Mouse (Mus musculus) mature B cell (primary cell): Measurements from ENCODE around the gene Plin2.

Experiments used
- in situ Hi-C: fragments of 300-500 bp; cut with MboI; formaldehyde crosslinking; loops from 2 replicates; pipeline ENCODE4 v1.14.3; 2019

Gene Plin2

GRCm38 (mm10) chr4:86669780-86670201 is at the start of gene Plin2:
Gene Plin2 (minus strand): TSS chr4:86670060.
- in situ Hi-C loops: no loop called here

- in situ Hi-C loops: no loop called here
Observed at GRCm38 (mm10) chr4:86718878-86719577, 49.2 kb upstream of the Plin2 start.

- in situ Hi-C loops: no loop called here
Observed at GRCm38 (mm10) chr4:86717176-86717575, 47.3 kb upstream of the Plin2 start.

- in situ Hi-C loops: no loop called here
Observed at GRCm38 (mm10) chr4:86715341-86715740, 45.5 kb upstream of the Plin2 start.

- in situ Hi-C loops: no loop called here
Observed at GRCm38 (mm10) chr4:86713518-86713917, 43.7 kb upstream of the Plin2 start.

GRCm38 (mm10) chr4:86712751-86713195 is 42.9 kb upstream of the Plin2 start:
- in situ Hi-C loops: no loop called here

GRCm38 (mm10) chr4:86710666-86711215 is 40.9 kb upstream of the Plin2 start:
- in situ Hi-C loops: no loop called here

GRCm38 (mm10) chr4:86710034-86710650 is 40.3 kb upstream of the Plin2 start:
- in situ Hi-C loops: no loop called here

- in situ Hi-C loops: no loop called here
Observed at GRCm38 (mm10) chr4:86708801-86709200, 38.9 kb upstream of the Plin2 start.

GRCm38 (mm10) chr4:86699161-86699865 is 29.5 kb upstream of the Plin2 start:
- in situ Hi-C loops: no loop called here

- in situ Hi-C loops: no loop called here
Observed at GRCm38 (mm10) chr4:86696890-86697289, 27.0 kb upstream of the Plin2 start.

GRCm38 (mm10) chr4:86695081-86695480 is 25.2 kb upstream of the Plin2 start:
- in situ Hi-C loops: no loop called here

GRCm38 (mm10) chr4:86692931-86693330 is 23.1 kb upstream of the Plin2 start:
- in situ Hi-C loops: no loop called here

- in situ Hi-C loops: no loop called here
Observed at GRCm38 (mm10) chr4:86691290-86691689, 21.4 kb upstream of the Plin2 start.

GRCm38 (mm10) chr4:86690768-86691167 is 20.9 kb upstream of the Plin2 start:
- in situ Hi-C loops: no loop called here

GRCm38 (mm10) chr4:86690194-86690593 is 20.3 kb upstream of the Plin2 start:
- in situ Hi-C loops: no loop called here

- in situ Hi-C loops: no loop called here
Observed at GRCm38 (mm10) chr4:86689056-86689735, 19.3 kb upstream of the Plin2 start.

GRCm38 (mm10) chr4:86686564-86686963 is 16.7 kb upstream of the Plin2 start:
- in situ Hi-C loops: no loop called here

GRCm38 (mm10) chr4:86686009-86686366 is 16.1 kb upstream of the Plin2 start:
- in situ Hi-C loops: no loop called here

- in situ Hi-C loops: no loop called here
Observed at GRCm38 (mm10) chr4:86685231-86686008, 15.6 kb upstream of the Plin2 start.

GRCm38 (mm10) chr4:86684806-86685205 is 14.9 kb upstream of the Plin2 start:
- in situ Hi-C loops: no loop called here
